Mouse (Mus musculus) testis, adult 2 months (tissue): ENCODE results near the gene Gzmg. TPM values are rescaled to one million over a fixed set of nuclear protein-coding genes. Genes with fewer than 3 reads are reported as not detected.
"Not testable (repeated sequence)": the region's sequence is repeated elsewhere in the genome, so short reads cannot be mapped to it uniquely, and the experiment has no call there.

Experiments
- H3K27ac ChIP-seq: fragments of 200-500 bp; 2 replicates; pipeline ENCODE4 v1.5.1; 2012; ENCODE audit warnings: low read depth, low read length; ENCODE audit not compliant: control insufficient read depth, insufficient read depth
- H3K27me3 ChIP-seq: fragments of 200-500 bp; 2 replicates; pipeline ENCODE4 v1.6.1; 2012; ENCODE audit warnings: mild to moderate bottlenecking, low read length, moderate library complexity; ENCODE audit not compliant: control insufficient read depth, insufficient read depth
- H3K36me3 ChIP-seq: fragments of 200-500 bp; 2 replicates; pipeline ENCODE4 v1.6.1; 2012; ENCODE audit warnings: mild to moderate bottlenecking, low read length; ENCODE audit not compliant: control insufficient read depth, insufficient read depth
- H3K4me1 ChIP-seq: fragments of 200-500 bp; 2 replicates; pipeline ENCODE4 v1.6.1; 2012; ENCODE audit warnings: low read length; ENCODE audit not compliant: control insufficient read depth, insufficient read depth
- H3K4me3 ChIP-seq: fragments of 200-500 bp; 2 replicates; pipeline ENCODE4 v1.5.1; 2012; ENCODE audit warnings: low read depth, mild to moderate bottlenecking, low read length, moderate library complexity, mixed read lengths; ENCODE audit not compliant: control insufficient read depth
- CTCF ChIP-seq: fragments of 200-500 bp; IDR thresholded peaks from 2 replicates; pipeline ENCODE4 v1.5.1; 2012; ENCODE audit warnings: low read depth, mild to moderate bottlenecking, inconsistent platforms, low read length, moderate library complexity; ENCODE audit not compliant: control insufficient read depth, insufficient read depth, insufficient replicate concordance
- POLR2A ChIP-seq: fragments of 200-500 bp; IDR thresholded peaks from 2 replicates; pipeline ENCODE4 v1.6.1; 2012; ENCODE audit warnings: low read depth, mild to moderate bottlenecking, inconsistent platforms, low read length, moderate library complexity; ENCODE audit not compliant: control insufficient read depth
- polyA plus RNA-seq: library from polyadenylated mRNA; depleted of rRNA; stranded (reverse); fragments of >200 nt; gene quantifications from 2 replicates; pipeline ENCODE4 v1.2.3, GENCODE M21; 2012; rRNA removed

Gene Gzmg
- polyA plus RNA-seq, 1 experiment, result not detected

DNA sequence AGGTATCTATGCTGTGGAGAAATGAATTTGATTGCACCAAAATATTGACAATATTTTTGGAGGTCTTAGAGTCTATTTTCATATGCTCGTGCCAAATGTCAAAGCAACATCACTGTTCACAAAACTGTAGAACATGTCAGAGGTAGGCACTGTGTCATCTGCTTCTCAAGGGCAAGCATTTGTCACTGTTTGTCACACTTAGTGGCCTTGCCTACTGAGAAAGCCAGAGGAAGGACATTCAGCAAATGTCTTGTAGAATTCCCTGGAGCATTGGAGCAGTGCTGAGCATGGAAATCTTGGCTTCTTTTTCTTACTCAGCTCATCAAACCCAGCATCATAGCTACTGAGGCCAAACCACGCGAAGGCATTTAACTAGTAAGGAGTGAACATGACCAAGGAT is 35.9 kb downstream of the Gzmg start:
- H3K4me1 ChIP-seq, result no peaks in the 10 kb centered on the region
- TF ChIP-seq CTCF (no peak), POLR2A (no peak)
- no peaks in the 10 kb centered on the region for H3K27me3 ChIP-seq
- no peaks in the 10 kb centered on the region for H3K36me3 ChIP-seq
- H3K4me3 ChIP-seq, result no peak overlapping the region
- no peak overlapping the region for H3K27ac ChIP-seq

DNA sequence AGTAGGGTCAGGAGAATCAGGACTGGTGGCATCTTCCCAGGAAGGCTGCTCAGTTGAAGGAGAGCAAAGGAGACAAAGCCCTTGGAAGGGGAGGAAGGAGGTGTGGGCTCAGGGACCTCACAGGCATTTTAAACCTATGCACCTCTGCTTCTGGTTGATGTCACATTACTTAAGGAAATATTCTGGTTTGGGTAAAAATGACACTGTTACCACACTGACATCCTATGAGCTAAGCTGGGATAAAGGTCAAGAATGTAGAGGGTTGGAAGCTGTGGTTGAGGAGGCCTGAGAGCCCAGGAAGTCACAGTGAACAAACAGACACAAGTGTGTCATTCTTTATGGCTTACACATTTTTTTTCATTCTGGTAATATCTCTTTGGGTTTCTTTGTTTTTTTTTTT is 38.9 kb downstream of the Gzmg start, which contains the start of gene Gzme:
Gene Gzme (minus strand): TSS at position 101 of the 400 bp plus-strand sequence.
- H3K4me3 ChIP-seq, result no peak within 1 kb of the TSS
- no peaks in the 10 kb centered on the region for H3K36me3 ChIP-seq
- no peaks in the 10 kb centered on the region for H3K27me3 ChIP-seq
- no peak within 1 kb of the TSS for H3K27ac ChIP-seq
- no peaks in the 10 kb centered on the region for H3K4me1 ChIP-seq
- TF ChIP-seq POLR2A (no peak), CTCF (no peak)

DNA sequence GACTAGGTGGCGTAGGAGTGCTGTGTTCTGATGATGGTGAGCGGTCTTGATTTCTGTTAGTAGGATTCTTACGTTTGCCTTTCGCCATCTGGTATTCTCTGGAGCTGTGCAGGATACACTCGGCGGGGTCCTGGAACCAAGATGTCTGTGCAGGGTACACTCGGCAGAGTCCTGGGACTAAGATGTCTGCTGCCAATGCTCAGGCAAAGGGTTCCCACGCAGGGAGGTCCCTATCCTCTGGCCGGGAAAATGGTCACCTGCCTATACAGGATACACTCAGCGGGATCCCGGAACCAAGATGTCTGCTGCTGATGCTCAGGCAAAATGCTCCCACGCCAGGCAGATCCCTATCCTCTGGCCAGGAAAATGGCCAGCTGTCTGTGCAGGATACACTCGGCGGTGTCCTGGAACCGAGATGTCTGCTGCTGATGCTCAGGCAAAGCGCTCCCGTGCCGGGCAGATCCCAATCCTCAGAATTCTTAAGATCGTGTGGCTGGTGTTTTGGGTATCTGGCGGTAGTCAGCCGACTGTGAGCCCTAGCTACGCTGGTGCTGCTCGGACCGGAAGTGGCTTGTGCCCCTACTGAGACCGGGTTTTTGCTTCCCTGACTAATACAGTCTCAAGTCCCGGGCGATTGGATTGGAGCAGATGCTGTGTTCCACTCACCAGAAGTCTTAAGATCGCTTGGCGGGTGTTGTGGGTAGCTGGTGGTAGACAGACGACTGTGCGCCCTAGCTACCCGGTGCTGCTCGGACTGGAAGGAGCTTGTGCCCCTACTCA is 43.7 kb downstream of the Gzmg start:
- not testable (repeated sequence) for H3K27ac ChIP-seq, H3K4me1 ChIP-seq, H3K36me3 ChIP-seq, H3K27me3 ChIP-seq
- H3K4me3 ChIP-seq, result 0 out of 2 replicates have a peak overlapping the region, but pooled peaks have one; percentile 7

Other genes starting within 250 kb of the Gzmg start
- gene Cma1, start 214.9 kb downstream of the Gzmg start, polyA plus RNA-seq, result 0.10 TPM in 1 of 2 replicates, not detected in the other
- gene Cma2, start 208.6 kb downstream of the Gzmg start, polyA plus RNA-seq, result not detected in 2 replicates
- gene Mcpt1, start 141.6 kb downstream of the Gzmg start, polyA plus RNA-seq, result not detected in 2 replicates
- not detected in 2 replicates for gene Mcpt9, start 129.1 kb downstream of the Gzmg start, polyA plus RNA-seq
- gene Mcpt2, start 117.5 kb downstream of the Gzmg start, polyA plus RNA-seq, result not detected in 2 replicates
- 0.16 TPM in 1 of 2 replicates, not detected in the other for gene Mcpt4, start 97.3 kb downstream of the Gzmg start, polyA plus RNA-seq
- gene Mcpt8, start 74.3 kb downstream of the Gzmg start, polyA plus RNA-seq, result not detected in 2 replicates
- not detected in 2 replicates for gene Ctsg, start 57.0 kb downstream of the Gzmg start, polyA plus RNA-seq
- gene Gzme, start 39.0 kb downstream of the Gzmg start, polyA plus RNA-seq, result not detected in 2 replicates
- not detected in 2 replicates for gene Gzmd, start 27.0 kb downstream of the Gzmg start, polyA plus RNA-seq
- gene Gzmn, start 15.0 kb upstream of the Gzmg start, polyA plus RNA-seq, result 49.9 and 57.5 TPM in 2 replicates
- gene Gzmf, start 51.8 kb upstream of the Gzmg start, polyA plus RNA-seq, result not detected in 2 replicates
- gene Gzmc, start 75.1 kb upstream of the Gzmg start, polyA plus RNA-seq, result not detected in 2 replicates
- not detected in 2 replicates for gene Gzmb, start 102.7 kb upstream of the Gzmg start, polyA plus RNA-seq
- 0.09 and 0.12 TPM in 2 replicates for gene Atp12a, start 205.5 kb upstream of the Gzmg start, polyA plus RNA-seq
- 39.2 and 51.0 TPM in 2 replicates for gene Rnf17, start 243.0 kb upstream of the Gzmg start, polyA plus RNA-seq